Mouse (Mus musculus): ENCODE measurements around the gene Ss18l2.
A peak's percentile ranks its signal among the peaks of the same experiment; 100 is the strongest.

The Ss18l2 gene

GRCm38 (mm10) chr9:121697150-121698049, 12.7 kb upstream of the Ss18l2 start:
- DNase-seq (ENCODE audit: extremely low spot score, low read depth, low spot score): no peak

DNA sequence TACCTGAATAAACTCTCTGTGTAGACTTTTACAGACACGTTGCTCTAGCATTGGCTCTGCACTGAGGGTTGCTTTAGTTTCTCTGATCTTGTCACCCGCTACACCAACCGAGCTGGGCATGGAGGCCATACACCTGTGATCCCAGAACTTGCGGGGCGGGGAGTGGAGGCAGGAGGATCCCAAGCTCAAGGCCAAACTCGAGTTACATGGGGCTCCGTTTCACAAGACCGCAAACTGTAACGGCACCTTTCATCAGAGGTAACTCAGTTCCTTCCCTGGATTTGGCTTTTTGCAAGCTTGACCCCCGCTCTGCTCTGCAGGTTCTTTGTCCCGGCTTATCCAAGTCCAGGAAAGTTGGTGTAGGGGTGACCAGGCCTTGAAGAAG, 5.9 kb upstream of the Ss18l2 start:
- no peak for DNase-seq (ENCODE audit: extremely low spot score, low read depth, low spot score)

DNA sequence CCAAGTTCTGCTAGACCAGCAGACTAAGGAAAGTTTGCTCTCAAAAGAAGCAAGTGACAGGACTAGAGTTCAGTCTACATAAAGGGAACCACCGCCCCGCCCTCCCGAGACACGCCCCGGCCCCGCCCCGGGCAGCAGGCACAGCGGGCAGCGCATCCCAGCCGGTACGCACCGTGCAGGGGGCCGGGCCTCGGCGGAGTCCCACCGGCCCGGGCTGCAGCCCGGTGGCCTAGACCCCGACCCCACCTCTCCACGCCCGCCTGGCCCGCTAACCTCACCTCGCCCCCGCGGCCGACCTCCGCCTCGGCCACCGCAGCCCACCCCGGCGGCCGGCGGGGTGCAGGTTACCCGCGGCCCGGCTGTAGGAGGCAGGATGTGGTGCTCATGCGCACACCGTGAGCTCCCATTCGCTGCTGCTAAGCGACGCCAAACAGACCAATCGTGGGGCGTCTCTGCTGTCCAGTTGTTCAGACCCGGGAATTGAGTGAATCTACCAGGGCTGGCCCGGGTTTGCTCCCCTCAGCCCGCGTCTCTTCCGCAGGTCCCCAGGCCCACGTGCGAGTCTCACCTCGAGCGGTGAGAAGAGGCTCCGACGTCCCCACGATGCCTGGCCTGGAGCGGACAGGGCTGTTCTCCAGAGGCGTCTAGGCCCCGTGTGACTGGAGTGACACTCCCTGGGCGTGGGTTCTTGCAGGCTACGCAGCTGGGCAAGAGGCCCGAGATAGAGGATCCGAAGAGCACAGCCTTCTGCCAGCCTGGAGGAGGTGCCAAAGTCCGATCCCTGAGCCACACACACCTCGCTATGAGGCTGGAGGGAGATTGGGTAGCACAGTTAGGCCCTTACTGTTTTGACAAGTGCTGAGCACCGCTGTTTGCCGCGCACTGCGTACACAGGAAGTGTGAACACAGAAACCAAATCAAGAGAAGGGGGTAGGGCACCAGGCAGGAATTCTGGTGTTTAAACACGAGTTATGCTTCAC, 5.2 kb upstream of the Ss18l2 start, which contains the start of gene Sec22c:
TSS of gene Sec22c (minus strand) at position 845 of the 980 bp plus-strand sequence.
- DNase-seq (ENCODE audit: extremely low spot score, low read depth, low spot score): peak; percentile 71

DNA sequence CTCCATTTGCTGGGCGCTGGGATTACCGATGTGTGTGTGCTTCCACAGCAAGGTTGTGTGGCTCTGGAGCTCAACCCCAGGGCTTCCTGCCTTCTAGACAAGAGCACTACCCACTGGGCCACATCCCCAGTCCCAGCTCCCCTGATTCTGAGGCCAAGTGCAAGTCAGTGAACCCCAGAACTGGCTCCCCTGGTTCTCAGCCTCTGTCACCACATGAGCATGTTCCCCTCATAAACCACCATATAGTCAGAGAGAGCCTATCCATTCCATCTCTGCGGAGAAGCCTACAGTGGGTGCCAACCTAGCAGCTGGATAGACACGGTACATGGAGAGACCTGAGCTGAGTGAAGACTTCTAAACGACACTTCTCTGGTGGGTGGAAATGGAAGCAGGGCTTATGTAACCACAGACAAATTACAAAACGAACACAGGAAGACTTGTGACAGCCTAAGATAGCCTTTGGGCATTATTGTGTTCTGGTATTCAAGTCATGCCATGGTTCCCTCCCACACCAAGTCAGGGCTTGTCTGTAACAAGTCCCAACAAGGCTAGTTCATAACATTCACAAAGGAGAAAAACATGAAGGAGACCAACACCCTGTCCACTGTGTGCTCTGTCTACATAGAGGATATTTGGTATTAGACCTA, 4.0 kb upstream of the Ss18l2 start:
- no peak for DNase-seq (ENCODE audit: extremely low spot score, low read depth, low spot score)

DNA sequence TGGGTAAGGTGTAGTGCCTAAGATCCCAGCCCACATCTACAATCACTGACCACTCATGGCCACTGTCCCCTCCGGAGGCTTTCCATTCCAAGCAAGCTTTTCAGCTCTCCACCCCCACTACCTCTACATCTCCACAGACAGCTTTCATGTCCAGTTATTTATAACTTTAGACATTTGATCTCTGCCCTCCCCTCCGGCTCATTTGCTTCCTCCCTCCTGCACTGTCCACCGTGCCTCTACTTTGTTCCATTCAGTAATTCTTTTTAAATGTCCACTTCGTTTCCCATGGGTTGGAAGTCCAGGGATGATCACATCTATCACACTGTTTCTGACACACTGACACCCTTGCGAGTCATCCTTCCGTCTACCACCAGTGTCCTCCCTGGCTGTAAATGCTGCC, 2.3 kb upstream of the Ss18l2 start:
- no peak for DNase-seq (ENCODE audit: extremely low spot score, low read depth, low spot score)

GRCm38 (mm10) chr9:121708506-121709486, 1.3 kb upstream of the Ss18l2 start:
- no peak for DNase-seq (ENCODE audit: extremely low spot score, low read depth, low spot score)

DNA sequence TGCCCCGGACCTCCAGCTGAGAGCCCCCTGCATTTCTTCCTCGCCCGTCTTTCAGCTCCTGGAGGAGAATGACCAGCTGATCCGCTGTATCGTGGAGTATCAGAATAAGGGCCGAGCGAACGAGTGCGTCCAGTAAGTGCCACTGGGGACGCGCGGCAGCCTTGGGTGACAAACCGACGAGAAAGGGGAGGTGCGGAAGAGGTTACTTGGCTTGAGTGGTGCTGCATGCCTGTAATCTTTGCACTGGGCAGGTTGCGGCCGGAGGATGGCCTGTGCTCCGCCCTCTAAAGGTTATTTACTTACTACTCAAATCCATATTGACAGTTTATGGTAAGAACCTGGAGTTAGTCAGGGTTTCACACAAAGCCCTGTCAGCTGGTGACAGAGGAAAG, 451 bp downstream of the Ss18l2 start:
- DNase-seq (ENCODE audit: extremely low spot score, low read depth, low spot score): no peak

- DNase-seq (ENCODE audit: extremely low spot score, low read depth, low spot score): no peak
Observed at GRCm38 (mm10) chr9:121717048-121717447, 6.9 kb downstream of the Ss18l2 start.

GRCm38 (mm10) chr9:121718070-121718705, 8.1 kb downstream of the Ss18l2 start:
- DNase-seq (ENCODE audit: extremely low spot score, low read depth, low spot score): no peak

DNA sequence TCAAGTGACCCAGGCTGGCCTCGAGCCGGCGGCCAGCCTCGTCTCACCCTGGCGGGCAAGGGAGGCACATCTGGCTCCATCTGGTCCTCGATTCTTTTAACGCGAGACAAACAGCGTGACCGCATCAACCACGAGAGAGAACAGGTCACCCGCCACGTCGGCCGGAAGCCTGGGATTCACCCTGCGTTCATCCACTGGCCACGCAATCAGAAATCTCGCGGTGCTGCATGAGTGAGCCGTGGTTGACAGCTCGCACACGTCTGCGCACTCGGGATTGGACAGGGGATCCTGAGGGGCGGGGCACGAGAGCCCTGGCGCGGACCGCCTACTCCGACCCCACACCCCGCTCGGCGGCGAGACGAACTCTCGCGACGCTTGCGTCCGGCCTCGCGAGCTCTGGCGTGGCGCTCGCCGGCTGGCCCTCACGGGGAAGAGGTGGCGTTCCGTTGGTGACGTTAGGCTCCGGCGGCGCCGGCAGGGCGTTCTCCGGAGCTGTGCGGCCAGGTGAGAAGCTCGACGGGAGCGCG, 8.7 kb downstream of the Ss18l2 start, which contains the start of gene Nktr:
TSS of gene Nktr (plus strand) at position 378 of the 527 bp plus-strand sequence.
- peak; percentile 89 for DNase-seq (ENCODE audit: extremely low spot score, low read depth, low spot score)

DNA sequence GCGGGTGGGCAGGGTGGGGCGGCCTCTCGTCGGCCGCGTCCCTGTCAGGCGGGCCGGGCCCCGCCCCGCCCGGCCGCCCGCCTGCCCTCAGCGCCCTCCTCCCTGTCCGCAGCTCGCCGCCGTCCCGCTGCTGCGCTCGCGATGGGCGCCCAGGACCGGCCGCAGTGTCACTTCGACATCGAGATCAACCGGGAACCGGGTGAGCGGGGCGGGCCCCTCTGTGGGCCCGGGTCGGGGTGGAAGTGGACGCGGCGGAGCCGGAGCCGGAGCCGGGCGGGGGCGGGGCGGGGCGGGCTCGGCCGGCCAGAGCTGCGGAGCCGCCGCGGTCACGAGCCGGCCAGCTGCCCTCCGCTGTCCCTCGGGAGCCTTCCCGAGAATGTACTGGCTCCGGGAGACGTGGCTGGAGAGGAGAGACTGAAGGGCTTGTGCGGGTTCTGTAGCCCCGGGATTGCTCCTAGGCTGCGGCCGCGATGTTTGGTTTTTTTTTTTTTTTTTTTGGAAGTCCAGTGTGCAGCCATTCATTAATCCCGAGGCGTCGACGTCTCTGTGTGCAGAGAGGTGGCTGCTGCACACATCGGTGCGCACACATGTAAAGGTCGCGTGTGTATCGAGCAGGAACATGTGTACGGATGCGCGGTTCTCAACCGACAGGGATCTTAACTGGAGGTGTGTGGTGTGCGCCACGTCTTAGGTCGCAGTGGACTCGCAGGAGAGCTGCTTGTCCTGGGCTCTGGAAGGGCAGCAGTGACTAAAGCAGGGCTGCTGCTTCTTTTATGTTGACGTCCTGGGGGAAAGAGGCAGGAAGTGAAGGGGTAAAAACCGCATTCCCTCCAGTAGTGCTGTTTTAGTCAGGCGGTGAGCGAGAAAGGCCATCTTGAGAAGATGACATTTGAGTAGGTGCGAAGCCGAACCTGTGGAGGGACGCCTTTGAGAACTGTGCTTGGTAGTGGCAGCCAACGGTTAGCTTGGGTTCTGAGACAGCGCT, 9.5 kb downstream of the Ss18l2 start:
- no peak for DNase-seq (ENCODE audit: extremely low spot score, low read depth, low spot score)

DNA sequence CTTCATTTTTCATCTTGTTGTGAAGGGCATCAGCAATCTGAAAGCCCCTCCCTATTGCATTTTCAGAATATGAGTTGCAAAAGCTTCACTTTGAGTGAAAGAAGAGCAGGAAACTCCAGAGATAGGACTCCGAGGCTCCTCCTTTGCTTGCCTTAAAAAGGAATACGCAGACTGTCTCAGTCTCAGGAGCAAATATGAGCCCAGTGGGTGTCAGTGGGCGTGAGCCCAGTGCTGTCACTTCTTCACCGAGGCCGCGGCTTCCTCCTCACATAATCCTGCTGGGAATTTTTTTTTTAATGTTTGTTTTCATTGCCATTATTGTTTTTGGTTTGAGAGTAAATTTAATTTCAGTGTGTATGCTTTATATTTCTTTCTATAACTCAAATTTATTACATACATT, 30.4 kb downstream of the Ss18l2 start:
- DNase-seq (ENCODE audit: extremely low spot score, low read depth, low spot score): no peak

GRCm38 (mm10) chr9:121741168-121741567, 31.0 kb downstream of the Ss18l2 start:
- DNase-seq (ENCODE audit: extremely low spot score, low read depth, low spot score): no peak

DNA sequence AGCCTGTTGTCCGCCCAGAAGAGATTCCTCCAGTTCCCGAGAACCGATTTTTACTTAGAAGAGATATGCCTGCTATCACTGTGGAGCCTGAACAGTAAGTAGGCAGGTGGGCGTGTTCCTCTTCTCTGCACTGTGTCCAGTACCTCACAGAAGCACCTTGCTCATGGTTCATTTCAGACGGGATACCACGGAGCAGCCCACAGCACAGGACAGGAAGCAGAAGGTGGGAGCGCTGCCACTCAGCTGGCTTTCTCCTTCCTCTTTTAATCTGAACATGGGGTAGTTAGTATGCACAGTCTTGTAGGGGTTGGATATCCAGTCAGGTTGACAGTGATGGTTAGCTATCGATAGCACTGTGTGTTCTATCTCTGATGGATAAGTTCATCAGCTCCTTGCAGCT, 33.9 kb downstream of the Ss18l2 start:
- no peak for DNase-seq (ENCODE audit: extremely low spot score, low read depth, low spot score)

- no peak for DNase-seq (ENCODE audit: extremely low spot score, low read depth, low spot score)
Observed at GRCm38 (mm10) chr9:121752774-121753173, 42.6 kb downstream of the Ss18l2 start.

- DNase-seq (ENCODE audit: extremely low spot score, low read depth, low spot score): no peak
Observed at GRCm38 (mm10) chr9:121754624-121755023, 44.5 kb downstream of the Ss18l2 start.

DNA sequence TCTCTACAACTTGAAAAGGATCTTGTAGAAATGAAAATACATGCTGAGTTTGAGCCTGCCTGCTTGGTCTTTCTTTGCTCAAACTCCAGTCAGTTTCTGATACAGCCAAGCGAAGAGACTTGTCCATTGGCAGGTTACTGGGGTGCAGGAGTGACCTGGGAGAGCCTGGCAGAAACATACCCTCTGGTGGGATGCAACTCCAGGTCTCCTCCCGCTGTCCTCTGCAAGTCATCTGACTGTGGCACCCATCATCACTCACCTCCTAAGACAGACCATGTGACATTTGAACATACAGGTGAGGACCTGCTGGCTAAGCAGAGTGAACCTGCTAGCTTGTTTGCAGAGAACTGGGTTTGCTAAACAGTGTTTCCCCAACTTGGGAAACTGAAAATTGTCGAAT, 46.7 kb downstream of the Ss18l2 start:
- DNase-seq (ENCODE audit: extremely low spot score, low read depth, low spot score): no peak

- no peak for DNase-seq (ENCODE audit: extremely low spot score, low read depth, low spot score)
Observed at GRCm38 (mm10) chr9:121757432-121757831, 47.3 kb downstream of the Ss18l2 start.

Data from hindlimb bud, embryonic 11.5 days (tissue).